Comparison of ENCODE assay signal across 9 mouse cellular contexts in genomic region chr15:62104653-62105052, GRCm38 (mm10).
DNase-seq lines count a peak whose midpoint lies in the region; ATAC-seq and TF ChIP-seq lines count a peak whose summit lies in the region.
"Had no signal": no experiment of that assay in that cellular context is flagged by ENCODE, and none has a peak within 500 bp of the region (broad histone marks: within the 10 kb centered on the region; RNA-seq: fewer than 3 reads in every experiment).

No protein-coding gene starts in this region.

- H3K9me3 ChIP-seq in kidney, embryonic 15.5 days (replicated peaks): 0 out of 2 replicates have a peak, but pooled peaks cover 6% of the 10 kb centered on the region

- peak; percentile 24 for DNase-seq in kidney, adult 11 months
- DNase-seq in A20 (ENCODE audit: low read depth, low spot score): peak; percentile 28
- peak; percentile 43 to 59 for DNase-seq in kidney, postnatal 36 days
- DNase-seq in splenic B cell, adult 2 months (ENCODE audit: low read depth, low spot score): peak; percentile 38
- DNase-seq in ovary, postnatal 36 days (ENCODE audit: low spot score): no peak

- TF ChIP-seq CTCF in bone marrow macrophage, adult 2 months (IDR thresholded peaks at IDR 0.05; ENCODE audit: low read depth, low read length): no peak

- ATAC-seq in kidney, embryonic 15.5 days (replicated peaks; ENCODE audit: low FRiP score): no peak
- no peak for ATAC-seq in monocyte, adult 5-6 weeks (replicated peaks; ENCODE audit: insufficient number of reproducible peaks, low FRiP score, low TSS enrichment, poor library complexity, severe bottlenecking)

- H3K36me3 ChIP-seq in kidney, embryonic 15.5 days: peaks cover 5% of the 10 kb centered on the region; the same call in 1 of the 2 replicates
- H3K36me3 ChIP-seq in splenic B cell, adult 2 months (ENCODE audit: control insufficient read depth, insufficient read depth, low read length, poor library complexity, severe bottlenecking): no peaks in the 10 kb centered on the region
- H3K36me3 ChIP-seq: neural tube, embryonic 13.5 days had no signal

- TF ChIP-seq POLR2A in bone marrow macrophage, adult 2 months (IDR thresholded peaks at IDR 0.05; ENCODE audit: borderline replicate concordance, low read depth, low read length): no peak

- no peak overlapping the region for H3K9ac ChIP-seq in kidney, embryonic 15.5 days
- H3K9ac ChIP-seq: neural tube, embryonic 13.5 days had no signal

- no peak overlapping the region for H3K4me2 ChIP-seq in kidney, embryonic 15.5 days
- H3K4me2 ChIP-seq: neural tube, embryonic 13.5 days had no signal

- 60% methylated on average over 7 of the region's 7 CpGs for WGBS in kidney, embryonic 15.5 days

- no peak overlapping the region for H3K27ac ChIP-seq in kidney, embryonic 15.5 days
- H3K27ac ChIP-seq in bone marrow macrophage, adult 2 months (ENCODE audit: insufficient read depth, low read depth, low read length): peak overlapping the region; percentile 54
- H3K27ac ChIP-seq: neural tube, embryonic 13.5 days had no signal

- H3K4me3 ChIP-seq in kidney, embryonic 15.5 days (replicated peaks): no peak overlapping the region
- no peak overlapping the region for H3K4me3 ChIP-seq in bone marrow macrophage, adult 2 months (ENCODE audit: insufficient read depth, low read length)
- H3K4me3 ChIP-seq: neural tube, embryonic 13.5 days had no signal

- peaks cover 24% of the 10 kb centered on the region for H3K4me1 ChIP-seq in kidney, embryonic 15.5 days
- peaks cover 41% of the 10 kb centered on the region for H3K4me1 ChIP-seq in bone marrow macrophage, adult 2 months (ENCODE audit: control insufficient read depth, insufficient read depth, low read length)

- H3K27me3 ChIP-seq in kidney, embryonic 15.5 days: no peaks in the 10 kb centered on the region
- H3K27me3 ChIP-seq in splenic B cell, adult 2 months (ENCODE audit: control insufficient read depth, insufficient read depth, low read length, poor library complexity, severe bottlenecking): no peaks in the 10 kb centered on the region
